Mouse (Mus musculus) forebrain, postnatal 0 days (tissue): ENCODE data around the gene Acsf3. TPM values are rescaled to one million over a fixed set of nuclear protein-coding genes. Genes with fewer than 3 reads are reported as not detected.

Experiments
- ATAC-seq: fragments of 200-750 bp; cut with Nextera tagmentation; 2 replicates; pipeline ENCODE4 v1.8.0; 2017; ENCODE audit warnings: mild to moderate bottlenecking, moderate library complexity
- DNase-seq: peaks from one replicate; pipeline ENCODE4 v3.0.0-alpha.2; 2015
- H3K27ac ChIP-seq: fragments of 300-500 bp; sonication (generic); 2 replicates; pipeline ENCODE4 v1.5.1; 2014; ENCODE audit warnings: low read depth, mild to moderate bottlenecking, antibody characterized with exemption, low read length, moderate library complexity, mixed read lengths
- H3K27me3 ChIP-seq: fragments of 300-500 bp; sonication (generic); 2 replicates; pipeline ENCODE4 v1.6.1; 2014; ENCODE audit warnings: mild to moderate bottlenecking, low read length, mixed read lengths; ENCODE audit not compliant: insufficient read depth
- H3K36me3 ChIP-seq: fragments of 300-500 bp; sonication (generic); 2 replicates; pipeline ENCODE4 v1.6.1; 2014; ENCODE audit warnings: mild to moderate bottlenecking, moderate library complexity; ENCODE audit not compliant: insufficient read depth
- H3K4me1 ChIP-seq: fragments of 300-500 bp; sonication (generic); 2 replicates; pipeline ENCODE4 v1.6.1; 2014; ENCODE audit warnings: antibody characterized with exemption; ENCODE audit not compliant: insufficient read depth
- H3K4me2 ChIP-seq: fragments of 300-500 bp; sonication (generic); 2 replicates; pipeline ENCODE4 v1.6.1; 2014; ENCODE audit warnings: low read depth, mild to moderate bottlenecking, moderate library complexity
- H3K4me3 ChIP-seq: fragments of 300-500 bp; sonication (generic); 2 replicates; pipeline ENCODE4 v1.5.1; 2014; ENCODE audit warnings: low read depth, low read length, mixed read lengths
- H3K9ac ChIP-seq: fragments of 300-500 bp; sonication (generic); 2 replicates; pipeline ENCODE4 v1.6.1; 2014; ENCODE audit warnings: mild to moderate bottlenecking
- H3K9me3 ChIP-seq: fragments of 300-500 bp; sonication (generic); 2 replicates; pipeline ENCODE4 v1.6.1; 2016; ENCODE audit warnings: low read length
- CTCF ChIP-seq: sonication (generic); IDR thresholded peaks from 2 replicates; pipeline ENCODE4 v1.5.1; 2016; ENCODE audit warnings: antibody characterized with exemption, control low read depth, low read depth
- WGBS: fragments of 180-500 bp; shearing (Covaris S2); extraction: QIAGEN DNeasy Blood & Tissue Kit; methylation state at CpG from one replicate; pipeline ENCODE4 v1.1.7; 2014; 5-methylcytosine and 5-hydroxymethylcytosine counted together
- polyA plus RNA-seq: library from polyadenylated mRNA; unstranded; fragments of >200 nt; fragmentation: Nextera tagmentation; extraction: Ambion mirVana; gene quantifications from 2 replicates; pipeline ENCODE4 v1.2.1, GENCODE M21; 2015
- total RNA-seq: library from RNA; depleted of rRNA; stranded (reverse); fragments of >200 nt; gene quantifications from 2 replicates; pipeline ENCODE4 v1.2.3, GENCODE M21; 2014

The Acsf3 gene
- total and polyA plus RNA-seq, 2 experiments from 2014 or later, result 16.9 to 25.6 TPM

DNA sequence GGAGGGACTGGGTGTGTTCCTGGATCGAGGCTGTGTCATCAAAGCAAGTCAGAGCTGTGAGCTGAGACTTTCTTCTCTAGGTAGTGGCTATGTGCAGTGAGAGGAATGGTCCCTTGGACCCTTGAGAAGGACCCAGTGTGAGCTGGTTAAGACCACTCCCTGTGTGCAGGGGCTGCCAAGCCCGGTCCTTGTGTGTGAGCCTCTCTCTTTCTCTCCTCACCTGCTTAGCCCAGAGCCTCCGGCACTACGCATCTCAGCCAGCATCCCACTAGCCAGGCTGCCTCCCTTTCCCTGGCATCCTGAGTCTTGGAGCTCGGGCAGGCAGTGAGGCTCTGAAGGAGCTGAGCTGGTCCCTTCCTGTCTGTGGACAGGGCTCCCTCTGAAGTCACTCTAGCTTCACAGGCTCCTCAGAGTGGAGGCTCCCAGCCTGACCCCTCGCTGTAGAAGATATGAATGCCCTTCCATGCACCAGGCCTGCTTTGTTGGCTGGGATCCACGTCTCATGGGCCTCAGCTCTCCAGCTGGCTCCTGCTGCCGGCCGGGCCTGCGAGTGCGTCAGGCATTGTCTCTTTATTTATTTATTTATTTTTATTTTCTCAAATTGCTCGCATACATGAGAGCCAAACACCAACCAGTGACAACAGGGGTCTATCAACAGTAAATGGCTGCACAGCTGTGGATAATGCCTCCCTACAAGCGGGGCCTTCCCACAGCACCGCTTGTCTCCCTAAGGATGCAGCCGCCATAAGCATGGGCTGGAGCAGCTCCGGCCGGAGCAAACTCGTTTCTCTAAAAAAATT lies 18.3 kb downstream of the Acsf3 start:
- Histone ChIP-seq H3K27me3 (no peaks in the 10 kb centered on the region), H3K36me3 (peaks cover 20% of the 10 kb centered on the region), H3K27ac (peak overlapping the region; percentile 70), H3K4me3 (no peak overlapping the region), H3K9me3 (no peaks in the 10 kb centered on the region), H3K9ac (no peak overlapping the region), H3K4me1 (no peaks in the 10 kb centered on the region), H3K4me2 (no peak overlapping the region)
- 35% methylated on average over 18 of the region's 18 CpGs for WGBS
- DNase-seq (peak; percentile 74), ATAC-seq (peak; percentile 92)
- TF ChIP-seq CTCF, result peak; percentile 21; the same call in 1 of the 2 replicates

DNA sequence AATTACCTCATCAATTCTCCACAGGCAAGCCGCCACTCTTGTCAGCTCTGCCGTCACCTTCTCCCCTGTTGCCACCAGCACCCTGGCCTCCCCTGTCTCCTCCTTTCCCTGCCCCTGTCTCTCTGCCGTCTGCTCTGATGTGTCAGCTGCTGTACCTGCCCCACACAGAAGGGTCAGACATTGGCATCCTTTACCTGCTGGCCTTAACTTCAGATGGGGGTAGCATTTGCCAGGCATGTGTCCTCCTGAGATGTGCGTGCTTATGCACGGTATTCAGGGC lies 18.8 kb downstream of the Acsf3 start:
- Histone ChIP-seq H3K27ac (peak overlapping the region; percentile 70), H3K36me3 (peaks cover 14% of the 10 kb centered on the region), H3K27me3 (no peaks in the 10 kb centered on the region), H3K4me2 (no peak overlapping the region), H3K9ac (no peak overlapping the region), H3K4me3 (no peak overlapping the region), H3K9me3 (no peaks in the 10 kb centered on the region), H3K4me1 (no peaks in the 10 kb centered on the region)
- WGBS, result 44% methylated on average over 5 of the region's 5 CpGs
- TF ChIP-seq CTCF, result no peak
- DNase-seq (no peak), ATAC-seq (no peak)

DNA sequence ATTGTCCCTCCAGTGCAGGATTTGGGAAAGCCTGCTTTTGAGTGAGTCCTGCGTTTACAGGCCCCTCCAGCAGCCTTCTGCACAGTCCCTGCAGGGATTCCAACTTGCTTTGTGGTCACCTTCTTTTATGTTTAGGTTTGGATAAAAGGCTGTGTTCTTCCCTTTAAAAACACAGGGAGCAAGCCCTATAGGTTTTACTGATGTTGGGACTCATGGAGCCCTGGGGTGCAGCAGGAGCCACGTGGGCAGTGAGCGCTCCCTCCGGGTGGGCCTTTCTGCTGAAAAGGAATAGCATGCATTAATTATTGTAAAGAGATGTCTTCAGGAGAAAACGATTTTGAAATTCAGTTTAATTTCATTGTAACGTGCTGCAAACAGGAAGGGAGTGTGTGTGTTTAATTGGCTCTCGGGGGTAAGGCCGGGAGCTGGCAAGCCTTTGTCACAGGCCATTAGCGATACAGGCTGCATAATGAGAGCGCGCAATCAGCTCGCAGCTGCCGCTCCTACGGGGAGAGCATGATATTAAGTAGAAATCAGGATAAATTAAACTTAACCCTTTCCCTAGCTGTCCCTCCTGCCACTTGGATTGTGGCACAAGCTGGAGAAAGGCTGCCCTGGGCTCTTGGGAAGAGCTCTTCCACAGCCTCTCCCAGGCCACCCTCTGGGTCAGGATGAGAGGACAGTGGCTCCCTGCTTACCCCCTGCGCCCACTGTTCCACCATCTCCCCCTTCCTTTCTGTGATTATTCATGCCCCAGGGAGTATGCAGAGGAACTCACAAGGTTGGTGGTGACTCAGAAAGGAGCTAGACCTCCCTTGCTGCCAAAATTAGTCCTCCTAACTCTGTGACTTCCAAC lies 28.8 kb downstream of the Acsf3 start:
- H3K4me2 ChIP-seq, result peak overlapping the region; percentile 15; the same call in 1 of the 2 replicates
- H3K4me3 ChIP-seq, result no peak overlapping the region
- H3K27me3 ChIP-seq, result no peaks in the 10 kb centered on the region
- H3K27ac ChIP-seq, result peak overlapping the region; percentile 86
- peaks cover 30% of the 10 kb centered on the region for H3K4me1 ChIP-seq
- no peaks in the 10 kb centered on the region for H3K9me3 ChIP-seq
- ATAC-seq (peak; percentile 95), DNase-seq (peak; percentile 83)
- no peak for TF ChIP-seq CTCF
- peaks cover 12% of the 10 kb centered on the region for H3K36me3 ChIP-seq
- 8% methylated on average over 15 of the region's 15 CpGs for WGBS
- H3K9ac ChIP-seq, result peak overlapping the region; percentile 28; the same call in 1 of the 2 replicates

DNA sequence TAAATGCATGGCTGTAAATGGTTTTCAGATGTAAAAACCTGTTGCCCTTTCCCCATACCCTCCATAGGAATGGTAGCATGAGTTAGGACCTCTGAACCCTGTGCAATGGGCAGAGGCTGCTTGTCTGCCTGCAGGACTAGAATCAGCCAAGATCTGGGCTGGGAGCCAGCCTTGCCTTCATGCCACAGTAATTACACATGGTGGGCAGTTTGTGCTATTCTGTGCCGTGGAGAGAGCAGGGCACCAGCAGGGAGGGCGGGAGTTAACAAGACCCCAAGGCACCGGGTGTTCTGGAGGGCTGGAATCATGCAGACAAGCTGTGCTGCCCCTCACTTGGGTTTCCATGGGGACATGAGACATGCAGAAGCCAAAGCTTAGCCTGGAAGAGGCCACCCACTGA lies 30.1 kb downstream of the Acsf3 start:
- H3K27ac ChIP-seq, result peak overlapping the region; percentile 62
- peaks cover 30% of the 10 kb centered on the region for H3K4me1 ChIP-seq
- H3K4me3 ChIP-seq, result no peak overlapping the region
- 17% methylated on average over 3 of the region's 3 CpGs for WGBS
- no peak overlapping the region for H3K4me2 ChIP-seq
- H3K27me3 ChIP-seq, result no peaks in the 10 kb centered on the region
- peak; percentile 57; the same call in 1 of the 2 replicates for ATAC-seq
- peak; percentile 70 for DNase-seq
- H3K36me3 ChIP-seq, result peaks cover 9% of the 10 kb centered on the region; the same call in 1 of the 2 replicates
- H3K9ac ChIP-seq, result no peak overlapping the region
- no peak for TF ChIP-seq CTCF
- H3K9me3 ChIP-seq, result no peaks in the 10 kb centered on the region

DNA sequence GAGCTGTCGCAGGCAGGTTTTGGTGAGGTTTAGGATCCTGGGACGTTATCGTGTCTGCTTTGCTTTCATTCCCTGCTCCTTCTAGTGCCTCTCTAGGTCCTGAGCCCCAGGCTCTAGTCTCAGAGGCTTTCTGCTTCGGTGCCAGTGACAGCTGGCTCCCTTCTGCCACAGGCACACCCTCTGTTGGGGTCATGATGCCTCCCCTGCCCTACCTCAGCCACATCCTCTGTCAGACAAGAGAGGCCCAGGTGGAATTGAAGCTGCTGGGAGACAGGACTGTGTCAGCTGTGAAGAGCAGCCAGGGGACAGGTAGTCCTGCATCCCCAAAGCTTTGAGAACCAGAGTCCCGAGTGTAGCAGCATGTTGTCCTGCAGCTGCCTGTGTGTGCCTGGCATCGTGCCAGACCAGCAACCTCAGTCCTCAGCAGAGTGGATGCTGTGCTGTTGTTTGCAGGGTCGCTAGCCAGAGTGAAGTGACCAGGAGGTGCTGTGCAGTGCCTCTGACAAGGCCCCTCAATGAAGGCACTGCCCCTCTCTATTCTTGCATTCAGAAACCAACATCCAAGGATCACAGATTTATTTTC lies 31.8 kb downstream of the Acsf3 start:
- peak overlapping the region; percentile 50; the same call in 1 of the 2 replicates for H3K27ac ChIP-seq
- H3K4me1 ChIP-seq, result peaks cover 30% of the 10 kb centered on the region
- H3K36me3 ChIP-seq, result peaks cover 14% of the 10 kb centered on the region
- H3K4me2 ChIP-seq, result no peak overlapping the region
- no peaks in the 10 kb centered on the region for H3K9me3 ChIP-seq
- ATAC-seq (no peak), DNase-seq (no peak)
- H3K4me3 ChIP-seq, result no peak overlapping the region
- no peaks in the 10 kb centered on the region for H3K27me3 ChIP-seq
- no peak for TF ChIP-seq CTCF
- 28% methylated on average over 7 of the region's 7 CpGs for WGBS
- H3K9ac ChIP-seq, result no peak overlapping the region

DNA sequence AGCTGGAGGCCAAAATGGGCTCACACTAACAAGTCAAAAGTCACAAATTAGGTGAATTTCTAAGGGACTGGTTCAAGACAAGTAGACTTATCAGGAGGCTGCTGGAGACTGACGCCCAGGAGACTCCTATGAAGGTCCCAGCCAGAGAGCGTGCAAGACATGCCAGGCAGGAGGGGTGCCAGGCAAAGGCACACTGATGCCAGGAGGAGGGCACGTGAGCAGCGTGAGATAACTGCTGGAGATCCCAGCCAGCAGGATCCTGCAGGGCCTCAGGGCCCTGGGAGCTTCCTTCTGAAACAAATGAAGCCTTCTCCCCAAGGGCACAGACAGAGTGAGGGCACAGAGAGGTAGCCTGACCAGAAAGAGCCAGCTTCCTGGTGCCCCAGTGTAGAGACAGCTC lies 32.6 kb downstream of the Acsf3 start:
- 0 out of 2 replicates have a peak overlapping the region, but pooled peaks have one; percentile 15 for H3K27ac ChIP-seq
- 48% methylated on average over 4 of the region's 4 CpGs for WGBS

More for the DNA sequence above, 32.6 kb downstream of the Acsf3 start:
- Histone ChIP-seq H3K36me3 (peaks cover 6% of the 10 kb centered on the region), H3K4me2 (no peak overlapping the region), H3K27me3 (no peaks in the 10 kb centered on the region), H3K4me3 (no peak overlapping the region), H3K9ac (no peak overlapping the region), H3K4me1 (peaks cover 30% of the 10 kb centered on the region), H3K9me3 (no peaks in the 10 kb centered on the region)
- DNase-seq (peak; percentile 57), ATAC-seq (no peak)
- TF ChIP-seq CTCF, result no peak
